Mouse (Mus musculus) mouse trophoblast stem cell (cell line): Measurements from ENCODE around the gene C1qtnf9.

Source experiments
- in situ Hi-C, 2 experiments: fragments of 300-500 bp; cut with MseI, MboI; formaldehyde crosslinking; loops; 2 replicates in 1 of 2; 3 replicates in 1 of 2; pipeline ENCODE4 v1.15.1; 2025

C1qtnf9 gene

DNA sequence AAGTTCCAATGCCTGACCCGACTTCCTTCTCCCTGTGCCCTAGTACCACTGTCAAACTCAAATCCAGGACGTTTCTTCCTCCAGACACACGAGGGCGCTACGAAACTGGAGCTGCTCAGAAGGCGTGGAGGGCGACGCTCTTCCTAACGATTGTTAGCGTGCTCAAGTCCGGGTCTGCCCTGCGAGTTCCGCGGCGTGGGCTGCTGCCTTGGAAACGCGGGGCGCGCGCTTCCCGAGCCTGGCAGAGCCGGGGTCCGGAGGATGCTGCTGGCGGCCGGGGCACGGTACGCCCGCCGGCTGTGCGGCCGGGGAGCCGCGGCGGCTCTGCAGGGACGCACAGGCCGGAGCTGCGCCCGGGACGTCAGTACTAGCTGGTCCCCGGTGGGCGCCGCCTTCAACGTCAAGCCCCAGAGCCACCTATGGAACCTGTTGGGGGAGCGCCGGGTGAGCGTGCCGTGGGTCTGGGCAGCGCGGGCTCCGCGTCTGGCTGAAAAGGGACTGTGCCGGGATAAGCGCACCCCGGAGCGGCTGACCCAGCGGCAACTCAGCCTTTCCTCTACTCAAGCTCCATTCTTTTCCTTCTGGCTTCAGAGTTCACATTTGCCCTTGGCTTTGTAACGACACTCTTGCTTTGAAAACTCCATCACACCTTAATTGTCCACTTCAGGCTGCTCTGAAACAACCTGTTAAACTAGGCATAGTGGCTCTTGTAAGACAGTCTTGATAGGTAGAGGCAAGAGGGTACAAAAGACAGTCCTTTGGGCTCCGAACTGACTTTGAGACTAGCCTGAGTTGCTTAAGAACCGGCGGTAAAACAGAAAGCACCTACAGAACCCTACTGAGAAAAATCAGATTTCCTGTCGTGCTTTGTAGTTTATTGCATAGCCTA, 16.7 kb downstream of the C1qtnf9 start, which contains the start of gene Mipep:
Gene Mipep (plus strand): TSS at position 147 of the 889 bp plus-strand sequence.
- in situ Hi-C loops, result no loop called here

DNA sequence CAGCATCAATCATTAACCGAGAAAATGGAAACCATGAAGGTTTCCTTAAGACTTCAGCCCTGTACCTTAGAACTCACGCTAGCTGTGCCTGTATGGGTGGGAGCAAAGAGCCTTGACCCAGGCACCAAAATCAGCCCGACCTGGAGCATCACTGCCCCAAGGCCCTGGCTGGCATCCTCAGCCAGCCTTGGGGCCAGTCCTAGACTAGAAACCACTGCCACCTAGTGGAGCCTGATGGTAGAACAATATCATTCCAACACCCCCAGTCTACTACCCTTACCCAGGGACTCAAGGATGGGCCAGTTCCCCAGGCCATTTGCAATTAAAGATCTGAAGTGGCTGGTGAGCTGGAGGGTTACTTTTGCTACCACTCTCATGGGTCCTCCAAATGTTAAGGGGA, 22.2 kb downstream of the C1qtnf9 start:
- in situ Hi-C loops, result loop anchor here in 1 of 2 experiments (10.0 kb wide), 1 partner anchor 295 kb away; no protein-coding TSS in a partner anchor

DNA sequence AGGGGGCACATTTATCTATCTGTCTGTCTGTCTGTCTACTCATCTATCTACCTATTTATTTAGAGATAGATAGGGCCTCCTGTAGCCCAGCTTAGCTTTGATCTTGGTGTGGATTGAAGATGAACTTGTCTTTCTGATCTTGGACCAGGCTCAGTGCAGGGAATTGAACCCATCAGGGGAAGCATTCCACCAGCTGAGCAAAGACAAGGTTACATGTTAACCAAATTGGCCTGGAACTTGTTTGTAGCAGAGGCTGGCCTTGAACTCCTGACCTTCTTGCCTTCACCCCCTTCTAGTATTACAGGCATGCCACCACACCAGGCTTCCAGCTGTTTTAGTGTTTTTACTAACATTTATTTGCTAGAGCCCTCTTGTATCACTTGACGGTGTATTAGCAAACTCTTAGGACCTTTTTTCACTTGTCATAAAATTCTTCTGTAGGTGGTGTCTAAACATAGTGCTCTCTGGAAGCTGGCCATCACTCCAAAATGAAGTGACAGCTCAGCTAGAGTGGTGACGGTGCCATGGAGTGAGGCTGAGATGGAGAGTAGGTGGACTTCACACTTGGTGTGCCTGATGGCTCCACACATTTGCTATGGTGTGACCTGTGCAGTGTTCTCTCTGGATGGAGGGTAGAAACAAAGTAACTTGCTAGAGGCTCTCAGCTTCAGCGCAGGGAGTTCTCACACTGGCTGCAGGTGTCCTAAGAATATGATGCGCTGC, 28.8 kb downstream of the C1qtnf9 start:
- in situ Hi-C loops, result loop anchor here in 1 of 2 experiments (10.0 kb wide), 1 partner anchor 288 kb away; no protein-coding TSS in a partner anchor

GRCm38 (mm10) chr14:60797596-60797995, 29.7 kb downstream of the C1qtnf9 start:
- in situ Hi-C loops, result loop anchor here in 1 of 2 experiments (10.0 kb wide), 1 partner anchor 287 kb away; no protein-coding TSS in a partner anchor

DNA sequence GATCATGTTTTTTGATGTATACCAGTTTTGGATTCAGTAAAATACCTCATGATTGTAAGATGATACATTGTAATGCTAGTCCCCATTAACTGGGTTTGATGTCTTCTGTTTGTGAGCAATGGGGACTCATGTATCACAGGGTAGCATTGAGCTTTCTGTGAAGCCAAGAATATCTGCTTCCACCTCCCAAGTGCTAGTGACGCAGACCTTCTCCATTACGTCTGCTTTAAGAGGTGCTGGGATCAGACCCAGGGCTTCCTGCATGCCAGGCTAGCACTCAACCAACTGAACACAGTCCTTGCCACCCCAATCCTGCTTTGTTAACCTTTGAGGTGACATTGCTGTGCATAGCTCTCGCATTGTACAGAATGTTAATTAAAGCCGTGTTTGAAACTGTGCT, 30.8 kb downstream of the C1qtnf9 start:
- in situ Hi-C loops, result loop anchor here in 1 of 2 experiments (10.0 kb wide), 1 partner anchor 286 kb away; no protein-coding TSS in a partner anchor

DNA sequence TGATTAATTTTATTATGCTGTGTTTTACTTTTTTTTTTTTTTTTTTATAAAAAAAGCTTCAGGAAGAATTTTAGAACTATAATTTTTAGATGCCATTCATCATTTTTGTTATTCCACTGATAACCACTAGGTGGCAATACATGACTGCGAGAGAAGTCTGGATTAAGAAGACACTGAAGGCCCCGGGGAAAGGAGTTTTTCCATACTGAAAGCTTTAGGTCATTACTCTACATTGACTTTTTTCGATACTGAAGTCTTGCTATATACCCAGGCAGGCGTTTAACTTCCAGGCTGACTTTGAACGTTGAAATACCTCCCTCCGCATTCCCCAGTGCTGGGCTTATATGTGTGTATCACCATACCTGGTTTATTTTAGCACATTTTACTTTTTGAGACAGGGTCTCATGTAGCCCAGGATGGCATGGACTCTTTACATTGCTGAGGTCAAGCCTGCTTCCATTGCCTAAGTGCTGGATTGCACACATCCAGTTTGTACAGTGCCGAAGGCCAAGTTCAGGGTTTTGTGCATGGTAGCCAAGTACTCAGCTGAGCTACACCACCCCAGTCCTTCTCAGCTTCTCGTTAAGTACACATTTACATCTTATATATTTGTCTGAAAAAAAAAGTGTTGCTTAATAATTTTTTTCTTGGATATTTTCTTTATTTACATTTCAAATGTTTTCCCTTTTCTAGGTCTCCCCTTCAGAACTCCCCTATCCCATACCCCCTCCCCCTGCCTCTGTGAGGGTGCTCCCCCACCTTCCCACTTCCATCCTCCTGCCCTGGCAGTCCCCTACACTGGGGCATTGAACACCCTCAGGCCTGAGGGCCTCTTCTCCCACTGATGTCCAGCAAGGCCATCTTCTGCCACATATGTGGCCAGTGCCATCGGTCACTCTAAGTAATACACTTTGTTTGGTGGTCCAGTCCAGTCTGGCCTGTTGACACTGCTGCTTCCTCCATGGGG, 32.1 kb downstream of the C1qtnf9 start:
- in situ Hi-C loops, result loop anchor here (10.0 kb wide), 2 partner anchors 285 to 495 kb away; no protein-coding TSS in a partner anchor

DNA sequence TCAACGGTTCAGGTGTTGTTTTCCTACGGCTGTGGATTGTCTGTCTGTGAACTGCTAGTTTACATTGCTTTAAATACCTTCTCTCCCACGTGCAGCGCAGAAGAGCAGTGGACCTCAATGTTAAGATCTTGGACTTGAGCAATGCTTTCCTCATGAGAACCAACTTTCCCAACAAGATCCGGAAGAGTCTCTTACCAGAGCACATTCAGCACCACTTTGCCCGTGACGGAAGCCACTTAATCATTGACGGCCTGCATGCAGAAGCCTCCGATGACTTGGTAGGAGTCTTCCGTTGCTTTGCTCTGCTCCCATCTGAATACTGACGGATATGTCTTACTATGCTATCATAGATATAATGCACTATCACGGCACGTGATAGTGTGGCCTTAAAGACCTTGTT, 34.1 kb downstream of the C1qtnf9 start:
- in situ Hi-C loops, result loop anchor here (10.0 kb wide), 2 partner anchors 283 to 493 kb away; no protein-coding TSS in a partner anchor

GRCm38 (mm10) chr14:60804978-60805377, 37.0 kb downstream of the C1qtnf9 start:
- in situ Hi-C loops, result loop anchor here (10.0 kb wide), 2 partner anchors 280 to 490 kb away; no protein-coding TSS in a partner anchor

DNA sequence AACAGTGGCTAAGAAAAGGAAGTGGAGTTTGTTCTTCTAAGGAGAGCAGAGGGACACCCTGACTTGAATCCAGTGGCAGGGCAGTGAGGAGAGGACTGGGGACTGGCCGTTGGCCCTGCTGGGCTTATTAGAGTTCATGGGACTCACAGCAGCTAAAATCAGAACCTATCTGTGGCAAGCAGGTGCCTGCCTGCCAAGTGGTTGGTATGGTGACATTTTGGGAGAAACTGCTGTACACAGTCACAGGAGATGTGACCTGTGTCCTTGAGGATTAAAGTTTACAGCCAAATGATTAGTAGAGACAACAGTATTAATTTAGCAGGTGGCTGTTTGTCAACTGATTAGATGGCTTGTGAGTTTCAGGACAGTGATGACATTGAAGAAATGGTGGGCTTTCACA, 37.9 kb downstream of the C1qtnf9 start:
- in situ Hi-C loops, result loop anchor here (10.0 kb wide), 2 partner anchors 279 to 489 kb away; no protein-coding TSS in a partner anchor

DNA sequence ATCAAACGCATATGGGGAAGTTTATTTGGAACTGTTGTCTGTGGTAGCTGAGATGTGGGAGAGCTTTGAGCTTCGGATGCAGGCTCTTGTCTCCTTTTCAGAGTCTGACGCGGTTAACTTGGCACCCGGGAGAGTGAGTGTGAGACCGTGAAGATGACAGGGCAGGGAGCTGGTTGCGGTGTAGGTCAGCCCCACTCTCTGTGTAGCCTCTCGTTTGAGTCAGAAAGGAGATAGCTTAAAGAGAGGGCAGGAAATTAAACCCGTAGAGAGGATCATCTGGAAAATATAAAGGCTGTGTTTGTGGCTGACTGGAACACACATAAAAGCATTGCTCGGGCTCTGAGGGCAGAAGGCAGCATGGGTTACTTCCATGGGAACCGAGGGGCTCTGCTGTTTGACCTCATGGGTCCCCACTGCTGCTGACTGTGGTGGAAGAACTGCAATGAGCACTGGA, 39.0 kb downstream of the C1qtnf9 start:
- in situ Hi-C loops, result loop anchor here (10.0 kb wide), 2 partner anchors 278 to 488 kb away; no protein-coding TSS in a partner anchor

GRCm38 (mm10) chr14:60809881-60810280, 41.9 kb downstream of the C1qtnf9 start:
- in situ Hi-C loops, result loop anchor here (10.0 kb wide), 2 partner anchors 275 to 485 kb away; no protein-coding TSS in a partner anchor

DNA sequence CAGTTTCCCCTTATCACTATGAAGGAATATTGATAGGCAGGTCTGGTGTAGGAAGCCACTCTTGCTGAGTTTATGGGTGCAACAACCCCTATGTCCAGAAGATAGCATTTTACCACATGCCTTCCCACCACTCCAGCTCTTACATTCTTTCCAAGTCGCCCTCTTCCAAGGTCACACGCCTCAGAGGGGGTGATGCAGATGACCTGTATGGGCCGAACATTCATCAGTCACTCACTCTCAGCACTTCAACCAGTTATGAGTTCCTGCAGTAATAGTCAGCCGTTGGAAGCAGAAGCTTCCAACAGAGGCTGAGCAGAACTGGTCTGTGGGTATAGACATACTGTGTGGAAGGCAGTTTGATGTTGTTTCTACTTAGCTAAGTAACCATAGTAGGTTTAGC, 43.6 kb downstream of the C1qtnf9 start:
- in situ Hi-C loops, result no loop called here

GRCm38 (mm10) chr14:60815098-60815497, 47.2 kb downstream of the C1qtnf9 start:
- in situ Hi-C loops, result no loop called here

DNA sequence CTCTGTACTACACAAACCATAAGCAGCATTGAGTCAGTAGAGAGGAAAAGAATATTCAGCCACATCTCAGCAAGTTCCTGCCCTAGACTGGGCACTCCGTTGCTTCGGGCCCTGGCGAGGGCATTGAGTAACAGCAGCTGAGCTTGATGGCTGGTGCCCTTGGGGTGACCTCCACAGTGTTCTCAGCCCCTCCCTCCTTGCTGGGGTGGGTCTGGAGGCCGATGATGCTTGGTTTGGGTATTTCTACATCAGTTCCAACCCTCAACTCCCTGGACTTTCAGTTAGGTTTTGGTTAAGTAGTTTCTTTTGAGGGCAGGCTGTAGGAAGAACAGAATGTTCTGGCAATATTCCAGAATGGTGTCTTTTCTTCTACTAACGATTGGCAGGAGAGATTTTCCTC, 50.1 kb downstream of the C1qtnf9 start:
- in situ Hi-C loops, result no loop called here

- in situ Hi-C loops, result no loop called here
Observed at GRCm38 (mm10) chr14:60830096-60830495, 62.2 kb downstream of the C1qtnf9 start.
